Mouse (Mus musculus) thymus, postnatal 25 days (tissue): Measurements from ENCODE around the gene A2ml1.

Source experiments
- DNase-seq: peaks from one replicate; pipeline ENCODE4 v3.0.0; 2022

A2ml1 gene

GRCm38 (mm10) chr6:128549463-128550452, 31.6 kb downstream of the A2ml1 start:
- DNase-seq: no peak

GRCm38 (mm10) chr6:128548532-128548931, 32.9 kb downstream of the A2ml1 start:
- DNase-seq: no peak

DNA sequence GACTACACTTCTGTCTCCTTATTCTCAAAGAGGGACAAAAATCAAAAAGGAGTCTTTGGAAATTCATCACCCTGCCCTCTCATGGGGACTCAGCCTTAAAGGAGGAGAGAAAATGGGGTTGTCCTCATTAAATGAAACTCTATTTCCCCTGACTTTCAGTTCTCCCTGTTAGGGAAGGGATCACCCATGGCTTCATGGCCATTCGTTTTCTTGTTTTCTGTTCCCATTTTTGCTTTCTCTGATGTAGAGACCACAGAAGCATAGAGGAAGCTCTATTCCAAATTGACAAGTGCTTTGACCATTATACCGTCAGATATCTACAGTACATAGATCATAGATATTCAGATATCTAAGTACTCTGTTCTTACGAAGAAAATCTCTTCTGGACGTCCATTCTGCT, 36.0 kb downstream of the A2ml1 start:
- no peak for DNase-seq

- no peak for DNase-seq
These were observed 38.2 kb downstream of the A2ml1 start for GRCm38 (mm10) chr6:128543226-128543625.

GRCm38 (mm10) chr6:128535250-128535649, 46.2 kb downstream of the A2ml1 start:
- no peak for DNase-seq

DNA sequence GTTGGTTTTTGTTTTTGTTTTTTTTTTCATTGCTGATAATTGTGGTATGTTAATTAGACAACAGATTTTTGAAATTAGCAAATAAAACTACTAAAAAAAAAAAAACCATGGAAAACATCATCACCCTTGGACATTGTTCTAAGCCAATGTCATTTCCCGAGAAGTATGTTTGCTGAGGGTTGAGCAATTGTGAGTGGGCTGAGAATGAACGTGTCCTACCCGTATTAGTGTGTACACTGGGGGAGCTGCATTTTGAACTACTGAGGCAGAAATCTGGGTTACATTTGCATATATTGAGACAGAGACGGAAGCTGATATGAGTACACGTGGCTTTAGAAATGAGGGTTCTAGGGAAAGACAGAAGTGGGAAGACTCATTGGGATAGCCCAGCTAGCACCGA, 48.1 kb downstream of the A2ml1 start:
- DNase-seq: no peak

GRCm38 (mm10) chr6:128532701-128533100, 48.7 kb downstream of the A2ml1 start:
- DNase-seq: no peak

DNA sequence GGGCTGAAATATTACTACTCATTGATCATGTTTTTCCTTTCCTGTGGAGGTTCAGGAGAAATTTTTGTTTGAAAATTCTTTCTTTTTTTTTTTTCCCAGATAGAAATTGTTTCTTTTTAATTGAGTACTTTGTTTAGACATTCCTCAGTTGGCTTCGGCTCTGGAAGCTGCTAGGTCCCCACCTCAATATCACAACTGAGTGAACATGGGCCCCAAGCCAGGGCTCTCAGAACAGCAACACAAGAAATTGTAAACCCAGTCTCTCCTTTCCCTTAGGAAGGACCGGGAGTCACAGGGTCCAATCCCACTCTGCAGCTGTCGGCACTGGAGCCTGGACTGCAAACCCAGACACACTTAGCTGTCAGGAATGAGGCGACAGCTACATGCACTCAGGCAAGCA, 52.9 kb downstream of the A2ml1 start:
- DNase-seq: no peak

GRCm38 (mm10) chr6:128527110-128527509, 54.3 kb downstream of the A2ml1 start:
- no peak for DNase-seq

DNA sequence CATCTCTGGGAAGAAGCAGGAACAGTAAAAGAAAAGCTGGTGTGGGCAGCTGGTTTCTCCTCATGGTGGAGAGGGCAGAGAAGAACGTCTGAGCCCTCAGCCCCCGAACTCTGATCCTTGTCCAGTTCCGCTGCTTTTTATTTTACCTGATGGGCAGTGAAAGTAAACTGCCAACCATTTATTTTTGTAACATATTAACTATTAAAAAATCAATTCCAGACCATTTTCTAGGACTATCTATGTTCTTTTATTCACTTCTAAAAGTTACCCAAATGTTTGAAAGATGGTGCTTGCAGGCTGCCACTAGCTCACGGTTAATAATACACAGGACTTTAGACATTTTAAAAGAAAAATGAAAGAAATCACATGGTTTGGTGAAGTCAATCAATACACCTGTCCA, 54.8 kb downstream of the A2ml1 start, which contains the start of gene Pzp:
Pzp (minus strand) TSS at position 120 of the 400 bp plus-strand sequence.
- no peak for DNase-seq

- DNase-seq: no peak
These were observed 55.6 kb downstream of the A2ml1 start for GRCm38 (mm10) chr6:128525801-128526200.

DNA sequence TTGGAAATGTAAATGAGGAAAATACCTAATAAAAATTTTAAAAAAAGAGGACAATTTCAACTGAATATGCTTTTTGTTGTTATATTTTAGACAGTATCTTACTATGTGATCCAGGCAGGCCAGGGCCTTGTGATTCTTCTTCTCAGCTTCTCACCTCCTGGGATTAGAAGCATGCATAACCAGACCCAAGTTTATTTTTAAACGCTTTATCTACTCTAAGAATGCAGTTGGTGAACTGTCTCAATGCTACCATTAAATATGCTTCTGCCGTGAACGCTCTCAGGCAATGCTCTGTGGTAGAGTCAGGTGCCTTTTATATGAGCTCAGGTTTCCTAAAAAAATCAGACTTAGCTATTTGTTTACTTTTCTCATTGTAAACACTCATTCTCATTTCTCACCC, 58.0 kb downstream of the A2ml1 start:
- DNase-seq: no peak

DNA sequence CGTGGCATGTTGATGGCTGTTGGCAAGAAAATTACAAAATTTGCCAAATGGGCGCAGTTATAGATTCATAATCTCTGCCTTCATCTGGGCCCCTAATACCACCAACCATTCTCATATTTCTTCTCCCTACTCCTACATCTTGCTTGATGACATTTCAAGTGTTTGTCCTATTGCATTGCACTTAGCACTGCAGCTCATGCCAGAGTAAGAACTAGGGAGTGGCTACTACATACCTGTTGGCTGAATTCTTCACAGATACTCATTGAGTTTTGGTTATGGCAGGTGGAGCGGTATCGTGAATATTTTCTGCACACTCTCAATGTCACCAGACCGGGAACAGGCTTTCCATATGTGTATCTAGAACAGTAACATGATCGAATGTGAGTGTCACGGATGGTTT, 62.2 kb downstream of the A2ml1 start:
- DNase-seq: no peak

DNA sequence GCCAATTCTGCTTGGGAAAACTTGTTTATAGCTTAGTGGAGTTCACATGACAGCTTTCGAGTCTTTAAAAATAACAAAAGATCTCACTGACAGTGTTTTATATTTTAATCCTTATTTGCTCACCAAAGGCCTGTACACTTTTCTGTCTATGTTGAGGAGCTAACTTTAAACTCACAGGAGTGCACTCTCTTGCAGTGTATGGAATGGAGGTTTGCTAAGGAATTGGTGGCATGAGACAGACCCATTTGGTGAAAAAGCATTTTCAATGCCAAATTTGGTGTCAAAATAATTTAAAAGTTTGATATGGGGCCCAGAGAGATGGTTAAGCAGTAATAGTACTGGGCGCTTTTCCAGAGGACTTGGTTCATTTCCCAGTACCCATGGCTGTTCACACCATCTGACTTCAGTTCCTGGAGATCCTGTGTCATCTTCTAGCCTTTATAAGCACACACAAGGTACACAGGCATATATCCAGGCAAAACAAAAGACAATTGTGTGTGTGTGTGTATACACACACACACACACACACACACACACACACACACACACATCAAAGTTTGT, 75.7 kb downstream of the A2ml1 start:
- DNase-seq: no peak

DNA sequence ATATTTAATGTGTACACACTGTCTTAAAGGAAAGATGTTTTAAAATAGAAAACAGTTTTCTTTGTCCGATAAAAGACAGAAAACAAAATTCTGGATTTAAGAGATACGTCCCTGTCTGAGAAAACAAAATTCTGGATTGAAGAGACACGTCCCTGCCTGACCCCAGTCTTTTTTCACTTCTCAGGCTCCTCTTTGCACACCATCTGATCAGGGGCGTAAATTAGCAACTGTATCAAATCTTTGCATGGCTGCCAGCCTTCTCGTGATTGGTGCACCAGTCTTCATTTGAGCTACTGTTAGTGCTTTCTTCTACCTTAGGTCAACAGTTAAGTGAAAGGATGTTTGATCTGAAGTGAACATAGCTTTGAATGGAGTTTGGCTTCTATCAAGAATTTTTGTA, 76.7 kb downstream of the A2ml1 start:
- DNase-seq: no peak

DNA sequence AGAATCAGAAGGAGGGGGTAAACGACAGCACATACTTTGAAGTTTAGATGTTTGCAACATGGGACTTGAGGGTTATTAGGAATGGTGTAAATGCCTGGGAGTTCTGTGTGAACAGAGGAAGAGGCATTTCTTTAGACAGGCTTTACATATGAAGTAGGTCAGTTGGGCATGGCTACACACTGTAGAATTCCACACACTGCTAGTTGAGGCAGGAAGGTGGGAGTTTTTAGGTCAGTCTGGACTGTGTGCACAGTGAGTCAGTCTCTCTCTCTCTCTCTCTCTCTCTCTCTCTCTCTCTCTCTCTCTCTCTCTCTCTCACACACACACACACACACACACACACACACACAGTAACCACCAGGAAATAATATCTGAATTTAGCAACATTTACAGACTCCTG, 86.1 kb downstream of the A2ml1 start:
- DNase-seq: no peak

DNA sequence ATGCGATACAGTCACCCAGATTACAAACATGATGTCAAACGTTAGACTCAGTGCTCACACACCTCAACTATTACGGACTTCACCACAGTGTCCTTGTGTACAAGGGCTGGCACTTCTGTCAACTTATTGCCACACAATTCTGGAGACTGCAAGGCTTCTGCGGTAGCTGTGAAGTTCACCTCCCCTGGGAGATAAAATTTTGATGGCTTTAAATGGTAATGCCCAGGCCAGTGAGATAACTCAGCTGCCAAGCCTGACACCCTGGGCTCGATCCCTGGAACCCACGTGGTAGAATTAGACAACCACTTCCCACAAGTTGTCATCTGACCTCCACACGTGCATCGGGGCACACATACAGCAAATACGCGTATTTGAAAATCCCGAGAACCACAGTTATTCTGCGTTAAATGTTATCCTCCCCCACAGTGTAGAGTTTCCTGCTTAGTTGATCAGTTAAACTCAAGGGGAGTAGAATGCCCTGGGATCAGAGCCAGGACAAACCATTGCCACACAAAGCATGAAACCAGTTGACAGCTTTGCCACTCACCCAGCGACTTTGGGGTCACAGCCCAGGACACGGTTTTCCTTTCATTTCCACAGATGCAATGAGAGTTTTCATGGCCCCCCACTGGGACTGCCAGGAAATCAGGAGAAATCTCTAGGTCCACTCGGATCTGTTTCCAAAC, 86.6 kb downstream of the A2ml1 start:
- DNase-seq: no peak

DNA sequence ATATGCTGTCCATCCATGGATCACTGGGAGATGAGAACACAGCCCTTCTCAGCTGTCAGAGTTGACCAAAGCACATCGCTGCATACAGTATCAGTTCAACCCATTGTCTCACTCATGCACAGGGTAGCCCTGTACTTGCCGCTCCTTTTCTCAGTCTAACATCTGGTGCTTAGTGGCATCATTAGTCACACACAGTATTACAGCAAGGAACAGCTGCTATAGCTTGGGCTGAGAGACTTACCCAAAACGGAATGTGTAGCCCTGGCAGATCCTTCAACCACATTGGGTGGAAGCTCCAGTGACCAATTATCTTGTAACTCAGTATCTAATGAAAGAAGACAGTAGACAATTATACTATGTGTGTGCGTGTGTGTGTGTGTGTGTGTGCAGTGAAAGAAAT, 89.5 kb downstream of the A2ml1 start:
- DNase-seq: no peak

- no peak for DNase-seq
These were observed 91.3 kb downstream of the A2ml1 start for GRCm38 (mm10) chr6:128490141-128490540.
